Mouse (Mus musculus) heart, embryonic 13.5 days (tissue): ENCODE results near the gene Kctd15. TPM values are rescaled to one million over a fixed set of nuclear protein-coding genes. Genes with fewer than 3 reads are reported as not detected.

Source experiments
- polyA plus RNA-seq: library from polyadenylated mRNA; unstranded; fragments of >200 nt; fragmentation: Nextera tagmentation; extraction: Ambion mirVana; gene quantifications from 2 replicates; pipeline ENCODE4 v1.2.1, GENCODE M21; 2015

Gene Kctd15
- polyA plus RNA-seq, 1 experiment from 2014 or later: 6.5 TPM

Other genes starting within 250 kb of the Kctd15 start
- gene Chst8, start 156.0 kb upstream of the Kctd15 start, polyA plus RNA-seq: 0.91 and 1.6 TPM in 2 replicates